Mouse (Mus musculus): ENCODE data around the gene Impdh2. TPM values are rescaled to one million over a fixed set of nuclear protein-coding genes. Genes with fewer than 3 reads are reported as not detected.
"Not testable (repeated sequence)": the region's sequence is repeated elsewhere in the genome, so short reads cannot be mapped to it uniquely, and the experiment has no call there.

Impdh2 gene
- total and polyA plus RNA-seq, 2 experiments from 2014 or later, result 52.6 to 87.5 TPM

DNA sequence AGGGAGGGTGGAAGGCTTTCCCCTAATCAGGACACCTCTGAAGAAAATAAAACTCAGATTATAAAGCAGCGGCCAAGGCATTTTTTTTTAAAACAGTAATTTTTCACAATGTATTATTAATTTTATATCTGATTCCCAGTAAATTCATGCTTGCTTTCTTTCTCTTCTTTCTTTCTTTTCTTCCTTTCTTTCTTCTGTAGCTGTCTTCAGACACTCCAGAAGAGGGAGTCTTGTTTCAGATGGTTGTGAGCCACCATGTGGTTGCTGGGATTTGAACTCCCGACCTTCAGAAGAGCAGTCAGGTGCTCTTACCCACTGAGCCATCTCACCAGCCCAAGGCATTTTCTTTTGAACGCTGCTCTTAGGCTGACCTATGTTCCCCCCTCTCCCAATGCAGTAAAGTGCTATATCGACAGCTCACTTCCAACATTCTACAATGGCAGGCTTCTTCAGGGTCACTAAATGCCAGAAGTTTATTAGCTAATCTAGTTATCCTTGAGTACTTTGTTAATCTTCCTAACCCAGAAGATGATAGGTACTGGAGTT is 39.0 kb downstream of the Impdh2 start:
- Histone ChIP-seq H3K27ac (ENCODE audit: low read depth) (no peak overlapping the region), H3K4me3 (ENCODE audit: low read depth, low read length) (no peak overlapping the region), H3K4me1 (ENCODE audit: control insufficient read depth, insufficient read depth) (peaks cover 14% of the 10 kb centered on the region; the same call in 1 of the 2 replicates), H3K9ac (replicated peaks; ENCODE audit: low read depth, low read length) (no peak overlapping the region), H3K36me3 (replicated peaks; ENCODE audit: control insufficient read depth, insufficient read depth, low read length) (peaks cover 16% of the 10 kb centered on the region), H3K4me2 (ENCODE audit: low read depth, low read length) (no peak overlapping the region), H3K27me3 (ENCODE audit: control insufficient read depth, insufficient read depth, low read length) (no peaks in the 10 kb centered on the region), H3K9me3 (replicated peaks; ENCODE audit: control insufficient read depth, low read length) (no peaks in the 10 kb centered on the region)
- WGBS, result 72% methylated on average over 4 of the region's 4 CpGs
- ATAC-seq (ENCODE audit: insufficient read depth, low read depth) (no peak), DNase-seq (ENCODE audit: low spot score) (no peak)
- TF ChIP-seq EP300 (IDR thresholded peaks at IDR 0.05; ENCODE audit: low read depth) (no peak), CTCF (IDR thresholded peaks at IDR 0.05; ENCODE audit: low read depth) (no peak)

DNA sequence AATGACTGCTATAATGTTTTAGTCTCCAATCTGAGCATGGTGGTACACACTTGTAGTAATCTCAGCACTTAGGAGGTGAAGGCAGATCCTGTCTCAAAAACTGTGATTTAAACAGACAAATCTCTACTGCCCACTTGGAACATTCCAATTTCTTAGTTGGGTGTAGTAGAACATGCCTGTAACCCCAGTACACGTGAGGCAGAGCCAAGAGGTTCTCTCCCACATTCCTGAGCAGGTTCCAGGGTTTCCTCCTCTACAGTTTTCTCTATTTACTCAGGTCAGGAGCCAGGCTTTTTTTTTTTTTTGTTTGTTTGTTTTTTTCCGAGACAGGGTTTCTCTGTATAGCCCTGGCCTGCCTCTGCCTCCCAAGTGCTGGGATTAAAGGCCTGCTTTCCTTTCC is 39.9 kb downstream of the Impdh2 start:
- ATAC-seq (ENCODE audit: insufficient read depth, low read depth) (no peak), DNase-seq (ENCODE audit: low spot score) (no peak)
- no peak for TF ChIP-seq CTCF (IDR thresholded peaks at IDR 0.05; ENCODE audit: low read depth)
- TF ChIP-seq EP300 (IDR thresholded peaks at IDR 0.05; ENCODE audit: low read depth), result no peak
- Histone ChIP-seq H3K27ac (ENCODE audit: low read depth) (no peak overlapping the region), H3K4me1 (ENCODE audit: control insufficient read depth, insufficient read depth) (peaks cover 5% of the 10 kb centered on the region; the same call in 1 of the 2 replicates), H3K36me3 (replicated peaks; ENCODE audit: control insufficient read depth, insufficient read depth, low read length) (peaks cover 22% of the 10 kb centered on the region), H3K4me3 (ENCODE audit: low read depth, low read length) (no peak overlapping the region), H3K4me2 (ENCODE audit: low read depth, low read length) (no peak overlapping the region), H3K27me3 (ENCODE audit: control insufficient read depth, insufficient read depth, low read length) (no peaks in the 10 kb centered on the region), H3K9me3 (replicated peaks; ENCODE audit: control insufficient read depth, low read length) (no peaks in the 10 kb centered on the region), H3K9ac (replicated peaks; ENCODE audit: low read depth, low read length) (no peak overlapping the region)
- WGBS, result 32% methylated on average over 2 of the region's 2 CpGs

DNA sequence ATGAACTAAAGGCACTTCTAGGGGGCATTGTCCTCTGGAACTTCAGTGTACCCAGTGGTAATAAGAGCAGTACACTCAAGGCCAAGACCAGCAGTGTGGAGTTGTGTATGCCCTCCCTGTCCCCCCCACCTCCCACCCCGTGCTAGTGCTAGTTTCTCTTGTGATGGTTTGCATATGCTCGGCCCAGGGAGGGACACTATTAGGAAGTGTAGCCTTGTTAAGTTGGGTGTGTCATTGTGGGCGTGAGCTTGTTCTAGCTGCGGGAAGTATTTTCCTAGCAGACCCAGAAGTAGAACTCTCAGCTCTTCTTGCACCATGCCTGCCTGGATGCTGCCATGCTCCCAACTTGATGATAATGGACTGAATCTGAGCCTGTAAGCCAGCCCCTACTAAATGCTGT is 41.9 kb downstream of the Impdh2 start:
- Histone ChIP-seq H3K36me3 (replicated peaks; ENCODE audit: control insufficient read depth, insufficient read depth, low read length) (peaks cover 39% of the 10 kb centered on the region), H3K4me2 (ENCODE audit: low read depth, low read length) (no peak overlapping the region), H3K9ac (replicated peaks; ENCODE audit: low read depth, low read length) (no peak overlapping the region), H3K4me3 (ENCODE audit: low read depth, low read length) (no peak overlapping the region), H3K27me3 (ENCODE audit: control insufficient read depth, insufficient read depth, low read length) (no peaks in the 10 kb centered on the region), H3K9me3 (replicated peaks; ENCODE audit: control insufficient read depth, low read length) (no peaks in the 10 kb centered on the region), H3K27ac (ENCODE audit: low read depth) (no peak overlapping the region), H3K4me1 (ENCODE audit: control insufficient read depth, insufficient read depth) (peaks cover 4% of the 10 kb centered on the region; the same call in 1 of the 2 replicates)
- DNase-seq (ENCODE audit: low spot score), result no peak
- 70% methylated on average over 4 of the region's 4 CpGs for WGBS
- TF ChIP-seq EP300 (IDR thresholded peaks at IDR 0.05; ENCODE audit: low read depth), result no peak
- no peak for TF ChIP-seq CTCF (IDR thresholded peaks at IDR 0.05; ENCODE audit: low read depth)
- no peak for ATAC-seq (ENCODE audit: insufficient read depth, low read depth)

DNA sequence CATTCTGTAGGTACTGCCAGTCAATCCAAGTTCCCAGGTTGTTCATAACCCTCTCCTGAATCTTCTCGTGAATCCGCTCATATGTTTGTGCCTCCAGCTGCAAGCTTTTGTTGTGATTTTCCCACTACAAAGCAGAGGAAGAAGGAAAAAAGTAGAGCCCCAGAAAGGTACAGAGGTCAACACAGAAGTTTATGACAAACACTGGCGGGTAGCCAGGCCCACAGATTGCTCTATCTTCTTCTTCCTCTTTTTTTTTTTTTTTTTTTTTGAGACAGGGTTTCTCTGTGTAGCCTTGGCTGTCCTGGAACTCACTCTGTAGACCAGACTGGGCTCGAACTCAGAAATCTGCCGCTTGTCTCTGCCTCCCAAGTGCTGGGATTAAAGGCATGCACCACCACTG is 47.8 kb downstream of the Impdh2 start:
- H3K9ac ChIP-seq (replicated peaks; ENCODE audit: low read depth, low read length); DNase-seq (ENCODE audit: low spot score); H3K9me3 ChIP-seq (replicated peaks; ENCODE audit: control insufficient read depth, low read length); H3K4me1 ChIP-seq (ENCODE audit: control insufficient read depth, insufficient read depth); H3K27me3 ChIP-seq (ENCODE audit: control insufficient read depth, insufficient read depth, low read length); ATAC-seq (ENCODE audit: insufficient read depth, low read depth); H3K4me2 ChIP-seq (ENCODE audit: low read depth, low read length); H3K4me3 ChIP-seq (ENCODE audit: low read depth, low read length); H3K27ac ChIP-seq (ENCODE audit: low read depth): not testable (repeated sequence)
- H3K36me3 ChIP-seq (replicated peaks; ENCODE audit: control insufficient read depth, insufficient read depth, low read length), result peaks cover 94% of the 10 kb centered on the region
- 76% methylated on average over 5 of the region's 5 CpGs for WGBS

DNA sequence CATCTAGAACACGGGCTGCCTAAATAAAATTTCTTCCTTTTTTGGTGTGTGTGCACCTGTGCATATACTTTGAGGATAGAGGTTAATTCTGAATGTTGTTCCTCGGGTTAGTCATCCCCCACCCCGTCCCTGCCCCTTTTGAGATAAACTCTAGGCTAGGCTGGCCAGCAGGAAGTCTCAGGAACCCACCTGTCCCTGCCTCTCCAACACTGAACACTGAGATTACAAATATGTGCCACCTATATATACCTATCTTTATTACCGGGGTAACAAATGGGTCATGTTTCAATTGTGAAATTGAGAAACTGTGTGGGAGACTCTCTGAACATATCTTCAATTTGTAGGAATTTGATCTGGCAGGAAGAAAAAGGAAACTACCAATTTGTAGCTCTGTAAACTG is 48.8 kb downstream of the Impdh2 start:
- Histone ChIP-seq H3K9me3 (replicated peaks; ENCODE audit: control insufficient read depth, low read length) (no peaks in the 10 kb centered on the region), H3K4me3 (ENCODE audit: low read depth, low read length) (no peak overlapping the region), H3K9ac (replicated peaks; ENCODE audit: low read depth, low read length) (no peak overlapping the region), H3K36me3 (replicated peaks; ENCODE audit: control insufficient read depth, insufficient read depth, low read length) (peaks cover 94% of the 10 kb centered on the region), H3K27ac (ENCODE audit: low read depth) (no peak overlapping the region), H3K4me2 (ENCODE audit: low read depth, low read length) (no peak overlapping the region), H3K4me1 (ENCODE audit: control insufficient read depth, insufficient read depth) (no peaks in the 10 kb centered on the region), H3K27me3 (ENCODE audit: control insufficient read depth, insufficient read depth, low read length) (no peaks in the 10 kb centered on the region)
- no peak for DNase-seq (ENCODE audit: low spot score)
- no peak for TF ChIP-seq CTCF (IDR thresholded peaks at IDR 0.05; ENCODE audit: low read depth)
- no peak for TF ChIP-seq EP300 (IDR thresholded peaks at IDR 0.05; ENCODE audit: low read depth)
- ATAC-seq (ENCODE audit: insufficient read depth, low read depth), result no peak
- 74% methylated on average over 4 of the region's 4 CpGs for WGBS

DNA sequence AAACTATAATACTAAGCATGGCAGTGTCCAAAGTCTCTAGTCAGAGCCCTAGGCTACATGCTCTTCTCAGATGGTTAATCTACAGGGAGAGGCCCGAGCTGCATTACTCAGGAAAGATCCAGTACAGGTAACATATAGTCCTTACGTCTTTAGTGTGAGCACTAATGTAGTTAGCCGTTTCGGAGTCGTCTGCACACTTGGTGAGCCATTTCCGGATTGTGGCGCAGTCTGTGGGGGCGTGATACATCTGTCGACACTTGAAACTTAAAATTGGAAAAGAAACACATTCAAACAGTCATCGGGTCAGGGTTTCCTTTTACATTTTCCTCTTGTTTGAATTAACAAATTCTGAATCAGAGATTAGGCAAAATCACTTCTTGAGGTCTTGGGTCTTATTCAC is 51.4 kb downstream of the Impdh2 start:
- no peak for DNase-seq (ENCODE audit: low spot score)
- peaks cover 99% of the 10 kb centered on the region for H3K36me3 ChIP-seq (replicated peaks; ENCODE audit: control insufficient read depth, insufficient read depth, low read length)
- TF ChIP-seq CTCF (IDR thresholded peaks at IDR 0.05; ENCODE audit: low read depth), result no peak
- TF ChIP-seq EP300 (IDR thresholded peaks at IDR 0.05; ENCODE audit: low read depth), result no peak
- no peaks in the 10 kb centered on the region for H3K9me3 ChIP-seq (replicated peaks; ENCODE audit: control insufficient read depth, low read length)
- no peak for ATAC-seq (ENCODE audit: insufficient read depth, low read depth)
- H3K27me3 ChIP-seq (ENCODE audit: control insufficient read depth, insufficient read depth, low read length), result no peaks in the 10 kb centered on the region
- no peaks in the 10 kb centered on the region for H3K4me1 ChIP-seq (ENCODE audit: control insufficient read depth, insufficient read depth)
- H3K4me2 ChIP-seq (ENCODE audit: low read depth, low read length), result no peak overlapping the region
- H3K27ac ChIP-seq (ENCODE audit: low read depth), result no peak overlapping the region
- 90% methylated on average over 10 of the region's 10 CpGs for WGBS
- H3K9ac ChIP-seq (replicated peaks; ENCODE audit: low read depth, low read length), result no peak overlapping the region
- no peak overlapping the region for H3K4me3 ChIP-seq (ENCODE audit: low read depth, low read length)

MicroRNAs within 50 kb of the gene (microRNA counts, 519-probe panel; counts per million panel counts)
- microRNA mmu-miR-191 (5,169 counts per million, percentile 66 among the panel's probes with 10 or more counts), microRNA mmu-miR-425 (3,264 counts per million, percentile 37 among the panel's probes with 10 or more counts)

Small RNA genes lying within 50 kb of the gene (microRNA-seq; reads per million reads assigned to microRNA genes)
- not detected for gene Gm24083
- gene Mir191, result not detected
- gene Mir425, result 2,394 reads per million, percentile 87 among the genes with 10 or more reads in this experiment

Other genes starting within 250 kb of the Impdh2 start
- gene Gpx1, start 221.4 kb upstream of the Impdh2 start, total RNA-seq (2014; rRNA removed; ENCODE audit: low replicate concordance), result 319 and 336 TPM in 2 replicates
- 578 and 581 TPM in 2 replicates for gene Gpx1, start 221.4 kb upstream of the Impdh2 start, polyA plus RNA-seq (2015; fragmentation: Nextera tagmentation; extraction: Ambion mirVana)
- 71.1 and 76.8 TPM in 2 replicates for gene Usp4, start 212.4 kb upstream of the Impdh2 start, total RNA-seq (2014; rRNA removed; ENCODE audit: low replicate concordance)
- 54.9 and 60.6 TPM in 2 replicates for gene Usp4, start 212.4 kb upstream of the Impdh2 start, polyA plus RNA-seq (2015; fragmentation: Nextera tagmentation; extraction: Ambion mirVana)
- gene 1700102P08Rik, start 167.5 kb upstream of the Impdh2 start, total RNA-seq (2014; rRNA removed; ENCODE audit: low replicate concordance), result not detected in 2 replicates
- gene 1700102P08Rik, start 167.5 kb upstream of the Impdh2 start, polyA plus RNA-seq (2015; fragmentation: Nextera tagmentation; extraction: Ambion mirVana), result 0.27 TPM in 1 of 2 replicates, not detected in the other
- gene Ccdc36, start 131.8 kb upstream of the Impdh2 start, total RNA-seq (2014; rRNA removed; ENCODE audit: low replicate concordance), result not detected in 2 replicates
- gene Ccdc36, start 131.8 kb upstream of the Impdh2 start, polyA plus RNA-seq (2015; fragmentation: Nextera tagmentation; extraction: Ambion mirVana), result 0.14 and 0.25 TPM in 2 replicates
- not detected in 2 replicates for gene BC048562, start 123.8 kb upstream of the Impdh2 start, total RNA-seq (2014; rRNA removed; ENCODE audit: low replicate concordance)
- gene BC048562, start 123.8 kb upstream of the Impdh2 start, polyA plus RNA-seq (2015; fragmentation: Nextera tagmentation; extraction: Ambion mirVana), result not detected in 2 replicates
- 14.0 and 24.0 TPM in 2 replicates for gene Ccdc71, start 99.8 kb upstream of the Impdh2 start, total RNA-seq (2014; rRNA removed; ENCODE audit: low replicate concordance)
- 25.1 and 26.2 TPM in 2 replicates for gene Ccdc71, start 99.8 kb upstream of the Impdh2 start, polyA plus RNA-seq (2015; fragmentation: Nextera tagmentation; extraction: Ambion mirVana)
- 180 and 186 TPM in 2 replicates for gene Klhdc8b, start 98.7 kb upstream of the Impdh2 start, total RNA-seq (2014; rRNA removed; ENCODE audit: low replicate concordance)
- 91.6 and 92.7 TPM in 2 replicates for gene Klhdc8b, start 98.7 kb upstream of the Impdh2 start, polyA plus RNA-seq (2015; fragmentation: Nextera tagmentation; extraction: Ambion mirVana)
- gene Lamb2, start 80.5 kb upstream of the Impdh2 start, total RNA-seq (2014; rRNA removed; ENCODE audit: low replicate concordance), result 161 and 182 TPM in 2 replicates
- 44.4 and 50.8 TPM in 2 replicates for gene Lamb2, start 80.5 kb upstream of the Impdh2 start, polyA plus RNA-seq (2015; fragmentation: Nextera tagmentation; extraction: Ambion mirVana)
- gene Usp19, start 69.7 kb upstream of the Impdh2 start, total RNA-seq (2014; rRNA removed; ENCODE audit: low replicate concordance), result 108 and 136 TPM in 2 replicates
- 34.8 and 38.2 TPM in 2 replicates for gene Usp19, start 69.7 kb upstream of the Impdh2 start, polyA plus RNA-seq (2015; fragmentation: Nextera tagmentation; extraction: Ambion mirVana)
- 175 and 188 TPM in 2 replicates for gene Qars, start 52.6 kb upstream of the Impdh2 start, total RNA-seq (2014; rRNA removed; ENCODE audit: low replicate concordance)
- 44.7 and 49.2 TPM in 2 replicates for gene Qars, start 52.6 kb upstream of the Impdh2 start, polyA plus RNA-seq (2015; fragmentation: Nextera tagmentation; extraction: Ambion mirVana)
- gene Qrich1, start 43.5 kb upstream of the Impdh2 start, total RNA-seq (2014; rRNA removed; ENCODE audit: low replicate concordance), result 138 and 154 TPM in 2 replicates
- gene Qrich1, start 43.5 kb upstream of the Impdh2 start, polyA plus RNA-seq (2015; fragmentation: Nextera tagmentation; extraction: Ambion mirVana), result 52.5 and 55.4 TPM in 2 replicates
- 41.3 and 84.4 TPM in 2 replicates for gene Ndufaf3, start 7.1 kb downstream of the Impdh2 start, total RNA-seq (2014; rRNA removed; ENCODE audit: low replicate concordance)
- gene Ndufaf3, start 7.1 kb downstream of the Impdh2 start, polyA plus RNA-seq (2015; fragmentation: Nextera tagmentation; extraction: Ambion mirVana), result 82.6 and 86.1 TPM in 2 replicates
- gene Dalrd3, start 9.6 kb downstream of the Impdh2 start, total RNA-seq (2014; rRNA removed; ENCODE audit: low replicate concordance), result 54.0 and 71.1 TPM in 2 replicates
- gene Dalrd3, start 9.6 kb downstream of the Impdh2 start, polyA plus RNA-seq (2015; fragmentation: Nextera tagmentation; extraction: Ambion mirVana), result 38.3 and 39.6 TPM in 2 replicates
- 44.9 and 53.2 TPM in 2 replicates for gene Wdr6, start 18.5 kb downstream of the Impdh2 start, total RNA-seq (2014; rRNA removed; ENCODE audit: low replicate concordance)
- gene Wdr6, start 18.5 kb downstream of the Impdh2 start, polyA plus RNA-seq (2015; fragmentation: Nextera tagmentation; extraction: Ambion mirVana), result 21.1 and 25.1 TPM in 2 replicates
- 18.7 and 37.8 TPM in 2 replicates for gene P4htm, start 37.4 kb downstream of the Impdh2 start, total RNA-seq (2014; rRNA removed; ENCODE audit: low replicate concordance)
- gene P4htm, start 37.4 kb downstream of the Impdh2 start, polyA plus RNA-seq (2015; fragmentation: Nextera tagmentation; extraction: Ambion mirVana), result 16.6 and 17.7 TPM in 2 replicates
- gene Arih2, start 89.1 kb downstream of the Impdh2 start, total RNA-seq (2014; rRNA removed; ENCODE audit: low replicate concordance), result 59.5 and 76.4 TPM in 2 replicates
- 33.8 and 38.2 TPM in 2 replicates for gene Arih2, start 89.1 kb downstream of the Impdh2 start, polyA plus RNA-seq (2015; fragmentation: Nextera tagmentation; extraction: Ambion mirVana)
- 95.7 and 137 TPM in 2 replicates for gene Slc25a20, start 101.8 kb downstream of the Impdh2 start, total RNA-seq (2014; rRNA removed; ENCODE audit: low replicate concordance)
- gene Slc25a20, start 101.8 kb downstream of the Impdh2 start, polyA plus RNA-seq (2015; fragmentation: Nextera tagmentation; extraction: Ambion mirVana), result 240 and 248 TPM in 2 replicates
- 48.2 and 52.8 TPM in 2 replicates for gene Prkar2a, start 129.0 kb downstream of the Impdh2 start, total RNA-seq (2014; rRNA removed; ENCODE audit: low replicate concordance)
- gene Prkar2a, start 129.0 kb downstream of the Impdh2 start, polyA plus RNA-seq (2015; fragmentation: Nextera tagmentation; extraction: Ambion mirVana), result 17.8 and 20.7 TPM in 2 replicates
- gene Ip6k2, start 223.5 kb downstream of the Impdh2 start, total RNA-seq (2014; rRNA removed; ENCODE audit: low replicate concordance), result 28.9 and 33.1 TPM in 2 replicates
- gene Ip6k2, start 223.5 kb downstream of the Impdh2 start, polyA plus RNA-seq (2015; fragmentation: Nextera tagmentation; extraction: Ambion mirVana), result 20.5 and 22.1 TPM in 2 replicates
- 12.0 and 13.7 TPM in 2 replicates for gene Nckipsd, start 248.1 kb downstream of the Impdh2 start, total RNA-seq (2014; rRNA removed; ENCODE audit: low replicate concordance)
- gene Nckipsd, start 248.1 kb downstream of the Impdh2 start, polyA plus RNA-seq (2015; fragmentation: Nextera tagmentation; extraction: Ambion mirVana), result 8.8 and 10.0 TPM in 2 replicates

Data from heart, postnatal 0 days (tissue).